Mouse (Mus musculus) brain, adult 2 months (tissue): ENCODE measurements around the gene Fars2.
A peak's percentile ranks its signal among the peaks of the same experiment; 100 is the strongest.

Experiments
- DNase-seq: peaks from one replicate; pipeline ENCODE4 v3.0.0; 2011; ENCODE audit warnings: low read depth, low spot score

Gene Fars2

GRCm38 (mm10) chr13:36564764-36565315 lies 447.6 kb downstream of the Fars2 start:
- DNase-seq = no peak

GRCm38 (mm10) chr13:36576781-36577180 lies 459.6 kb downstream of the Fars2 start:
- DNase-seq = peak; percentile 84

GRCm38 (mm10) chr13:36577916-36578568 lies 460.8 kb downstream of the Fars2 start:
- DNase-seq = peak; percentile 5

GRCm38 (mm10) chr13:36578569-36579333 lies 461.5 kb downstream of the Fars2 start:
- peak; percentile 96 for DNase-seq

GRCm38 (mm10) chr13:36582406-36583070 lies 465.3 kb downstream of the Fars2 start:
- peak; percentile 45 for DNase-seq

GRCm38 (mm10) chr13:36583481-36584151 lies 466.4 kb downstream of the Fars2 start:
- DNase-seq = peak; percentile 54

GRCm38 (mm10) chr13:36584197-36584596 lies 467.0 kb downstream of the Fars2 start:
- peak; percentile 68 for DNase-seq

GRCm38 (mm10) chr13:36589092-36589491 lies 471.9 kb downstream of the Fars2 start:
- no peak for DNase-seq

GRCm38 (mm10) chr13:36592291-36592690 lies 475.1 kb downstream of the Fars2 start:
- DNase-seq = no peak

GRCm38 (mm10) chr13:36606717-36607116 lies 489.5 kb downstream of the Fars2 start:
- DNase-seq = no peak

- DNase-seq = no peak
These were observed 490.7 kb downstream of the Fars2 start for GRCm38 (mm10) chr13:36607871-36608270.

GRCm38 (mm10) chr13:36610426-36610825 lies 493.2 kb downstream of the Fars2 start:
- DNase-seq = no peak

- peak; percentile 73 for DNase-seq
These were observed 495.9 kb downstream of the Fars2 start for GRCm38 (mm10) chr13:36612785-36613750.

- no peak for DNase-seq
These were observed 503.5 kb downstream of the Fars2 start for GRCm38 (mm10) chr13:36620498-36621332.

GRCm38 (mm10) chr13:36621333-36621659 lies 504.1 kb downstream of the Fars2 start:
- no peak for DNase-seq

GRCm38 (mm10) chr13:36623556-36623955 lies 506.3 kb downstream of the Fars2 start:
- DNase-seq = no peak

- no peak for DNase-seq
These were observed 511.9 kb downstream of the Fars2 start for GRCm38 (mm10) chr13:36629154-36629553.

- no peak for DNase-seq
These were observed 531.0 kb downstream of the Fars2 start for GRCm38 (mm10) chr13:36648257-36648656.

GRCm38 (mm10) chr13:36654251-36654650 lies 537.0 kb downstream of the Fars2 start:
- DNase-seq = peak; percentile 12

- DNase-seq = no peak
These were observed 562.1 kb downstream of the Fars2 start for GRCm38 (mm10) chr13:36679345-36679744.
